Mouse (Mus musculus): Measurements from ENCODE around the gene Abhd17c.

Gene Abhd17c

GRCm38 (mm10) chr7:84059799-84060198 lies 91.9 kb downstream of the Abhd17c start:
- DNase-seq = no peak
